Mouse (Mus musculus) heart, postnatal 4 days (tissue): Measurements from ENCODE around the gene Kifap3. TPM values are rescaled to one million over a fixed set of nuclear protein-coding genes. Genes with fewer than 3 reads are reported as not detected.
A peak's percentile ranks its signal among the peaks of the same experiment; 100 is the strongest.
"Not testable (repeated sequence)": the region's sequence is repeated elsewhere in the genome, so short reads cannot be mapped to it uniquely, and the experiment has no call there.

Experiments used
- DNase-seq: peaks from one replicate; pipeline ENCODE4 v3.0.0; 2021
- total RNA-seq, 2 experiments: library from RNA; stranded (reverse); gene quantifications; 2 replicates each; pipeline ENCODE4 v1.2.3; 2021

The Kifap3 gene
- 10 to 100 TPM; 23.6 to 24.3 TPM for total RNA-seq

GRCm38 (mm10) chr1:163779336-163780115, at the start of gene Kifap3:
TSS of gene Kifap3 (plus strand) at chr1:163779583.
- DNase-seq = peak; percentile 98

GRCm38 (mm10) chr1:163731166-163731565, 48.2 kb upstream of the Kifap3 start:
- not testable (repeated sequence) for DNase-seq

DNA sequence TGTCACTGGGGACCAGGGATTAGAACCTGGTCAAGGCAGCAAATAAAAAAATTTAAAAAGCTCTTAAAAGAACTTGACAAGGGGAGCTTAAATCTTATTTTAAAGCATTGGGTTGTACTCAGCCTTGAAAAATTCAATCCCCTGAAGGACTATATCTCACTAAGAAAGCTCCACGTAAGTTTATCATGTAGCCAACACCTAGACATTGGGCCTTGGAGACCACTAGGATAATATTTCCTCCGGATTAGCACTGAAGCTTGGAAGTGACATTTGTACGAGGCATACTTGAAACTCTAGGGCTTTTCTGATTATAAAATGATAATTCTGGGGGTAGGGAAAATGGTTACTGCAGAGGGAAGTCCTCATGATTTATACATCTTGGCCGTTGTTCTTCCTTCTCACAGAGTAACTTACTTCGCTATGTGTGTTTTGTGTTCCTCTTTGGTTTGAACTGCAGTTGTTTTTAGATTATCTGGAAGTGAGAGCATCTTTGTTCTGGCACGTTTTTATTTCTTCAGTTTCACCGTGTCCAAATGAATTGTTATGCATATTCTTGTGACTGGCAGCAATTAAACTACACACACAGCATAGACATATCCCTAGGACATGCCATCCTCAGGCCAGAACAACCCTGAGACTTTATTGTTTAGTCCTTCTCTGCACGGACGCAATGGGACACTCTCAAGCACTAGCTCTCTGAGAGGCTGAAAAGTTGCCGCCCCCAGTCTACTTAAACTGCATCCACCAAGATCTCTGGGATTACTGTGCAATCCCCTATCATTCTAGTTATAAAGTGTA, 42.7 kb upstream of the Kifap3 start:
- no peak for DNase-seq

GRCm38 (mm10) chr1:163737239-163737533, 42.2 kb upstream of the Kifap3 start:
- DNase-seq = no peak

DNA sequence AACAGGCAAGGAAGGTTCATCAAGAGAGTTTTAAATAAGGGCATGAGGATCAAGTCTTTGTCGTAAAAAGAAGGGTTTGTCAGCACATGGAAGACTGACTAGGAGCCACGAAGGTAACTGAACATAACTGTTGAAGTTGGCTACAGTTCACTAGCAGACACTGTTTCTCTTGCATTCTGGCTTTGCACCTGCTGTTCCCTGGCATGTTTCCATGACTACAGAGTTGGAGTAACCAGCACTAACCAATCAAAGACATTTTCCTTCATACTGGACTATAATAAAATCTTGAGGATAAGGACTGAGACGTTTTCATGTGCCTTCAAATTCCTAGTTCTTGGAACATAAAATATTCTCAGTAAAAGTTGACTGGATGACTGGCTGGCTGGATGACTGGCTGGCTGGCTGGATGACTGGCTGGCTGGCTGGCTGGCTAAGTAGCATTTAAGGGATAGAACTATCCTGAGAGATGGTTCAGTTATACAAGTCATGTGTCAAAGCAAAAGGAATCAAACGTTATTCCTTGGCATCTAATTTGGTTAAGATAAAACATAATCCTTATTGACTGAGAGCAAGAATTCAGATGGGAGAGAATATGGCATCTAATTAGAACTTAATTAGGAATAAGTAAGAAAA, 27.9 kb upstream of the Kifap3 start:
- DNase-seq = no peak

GRCm38 (mm10) chr1:163757462-163758207, 21.7 kb upstream of the Kifap3 start:
- no peak for DNase-seq

DNA sequence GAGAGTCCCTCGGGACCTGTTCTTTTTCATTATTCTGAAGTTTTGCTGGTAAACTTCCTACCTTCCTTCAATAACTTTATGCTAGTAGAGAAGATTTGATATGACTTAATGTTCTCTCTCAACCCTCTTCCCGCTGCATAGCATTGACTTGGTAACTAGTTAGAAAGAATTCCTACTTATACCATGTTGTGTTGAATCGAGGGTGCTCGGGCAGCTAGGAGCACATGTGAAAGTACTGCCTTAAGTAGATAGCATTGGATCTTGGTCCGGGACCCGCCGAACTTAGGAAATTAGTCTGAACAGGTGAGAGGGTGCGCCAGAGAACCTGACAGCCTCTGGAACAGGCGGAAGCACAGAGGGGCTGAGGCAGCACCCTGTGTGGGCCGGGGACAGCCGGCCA, 4.2 kb downstream of the Kifap3 start:
- not testable (repeated sequence) for DNase-seq

- DNase-seq = no peak
These were observed 42.0 kb downstream of the Kifap3 start for GRCm38 (mm10) chr1:163821365-163821764.

DNA sequence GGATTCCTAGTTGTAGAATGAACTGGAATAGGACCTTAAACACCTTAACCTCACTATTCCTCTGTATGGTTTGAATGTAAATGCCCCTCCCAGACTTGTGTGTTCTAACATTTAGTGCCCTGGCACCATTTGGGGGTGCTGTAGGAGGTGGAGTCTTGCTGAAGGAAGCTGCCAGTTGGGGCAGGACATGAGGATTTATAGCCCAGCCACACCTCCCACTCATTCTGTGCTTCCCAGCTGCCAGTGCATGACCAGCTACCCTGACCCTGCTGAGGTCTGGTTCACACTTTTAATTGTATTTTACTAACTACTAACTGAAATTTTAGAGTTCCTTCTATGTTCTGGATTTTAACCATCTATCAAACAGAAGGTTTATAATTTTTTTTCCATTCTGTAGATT, 50.1 kb downstream of the Kifap3 start:
- no peak for DNase-seq

DNA sequence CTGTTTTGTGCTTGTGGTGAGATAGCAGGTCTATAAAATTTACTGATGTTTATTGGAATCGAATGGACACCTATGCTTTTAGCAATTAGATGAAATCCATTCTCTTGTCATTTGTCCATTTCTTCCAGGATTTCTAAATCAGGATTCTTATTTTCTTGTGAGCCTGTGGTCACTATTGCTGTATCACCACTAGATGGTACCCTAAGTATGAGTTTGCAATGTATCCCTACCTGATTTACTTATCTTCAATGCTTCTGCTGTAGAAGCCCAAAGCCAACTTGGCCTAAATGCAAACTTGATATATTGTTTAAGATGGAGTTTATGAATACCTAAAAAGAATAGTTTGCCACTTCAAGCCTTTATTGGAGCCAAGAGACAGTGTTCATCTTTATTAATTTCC, 54.7 kb downstream of the Kifap3 start:
- DNase-seq = no peak

DNA sequence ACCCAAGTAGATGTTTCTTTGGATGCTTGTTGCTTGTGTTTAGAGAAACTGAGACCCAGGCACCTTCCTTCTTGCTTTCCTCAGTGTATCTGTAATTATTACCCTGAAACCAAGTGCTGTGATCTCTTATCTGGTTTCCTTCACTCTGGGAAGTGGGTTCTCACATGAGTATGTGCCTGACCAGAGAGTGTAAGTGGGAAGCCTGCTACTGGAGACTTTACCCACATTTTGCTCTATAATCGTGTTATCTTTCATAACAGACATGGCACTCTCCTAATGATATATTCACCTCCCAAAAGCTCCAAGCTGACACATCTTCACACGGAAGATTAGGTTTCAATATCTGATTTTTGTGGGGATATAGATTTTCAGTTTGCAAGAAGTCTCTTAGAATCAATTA, 55.7 kb downstream of the Kifap3 start:
- no peak for DNase-seq

GRCm38 (mm10) chr1:163838482-163838881, 59.1 kb downstream of the Kifap3 start:
- not testable (repeated sequence) for DNase-seq

DNA sequence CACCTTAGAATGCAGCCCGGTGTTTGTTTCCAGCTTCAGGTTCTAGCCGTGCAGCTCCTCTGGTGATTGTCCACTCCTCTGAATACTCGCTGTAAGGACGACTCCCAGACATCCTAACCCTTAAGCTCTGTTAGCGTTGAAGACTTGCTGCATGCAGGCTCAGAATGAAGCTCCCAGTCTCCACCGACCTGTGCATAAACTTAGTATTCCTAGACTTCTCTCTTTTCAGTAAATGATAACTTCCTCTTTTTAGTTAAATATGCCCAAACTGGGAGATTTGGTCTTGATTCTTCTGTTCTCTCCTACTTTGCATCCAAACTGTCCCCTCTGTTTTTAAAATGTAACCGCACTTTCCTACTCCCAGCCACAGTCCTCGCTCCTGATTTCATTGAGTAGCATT, 61.2 kb downstream of the Kifap3 start:
- DNase-seq = no peak

DNA sequence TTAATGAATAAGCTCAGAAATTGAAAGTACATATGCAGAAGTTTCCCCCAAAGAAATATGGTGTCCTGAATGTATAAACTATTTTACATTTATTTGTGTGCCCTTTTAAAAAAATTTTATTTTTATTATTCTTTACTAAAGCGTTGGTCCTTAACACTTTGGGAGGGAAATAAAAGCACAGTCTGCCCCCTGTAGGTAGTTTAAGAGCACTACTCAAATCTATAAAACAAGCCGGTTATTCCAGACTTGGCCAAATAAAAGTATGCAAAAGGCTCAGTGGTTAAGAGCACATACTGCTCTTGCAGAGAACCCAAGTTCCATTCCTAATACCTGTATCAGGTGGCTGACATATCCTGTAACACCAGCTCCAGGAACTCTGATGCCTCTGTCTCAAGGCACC, 62.9 kb downstream of the Kifap3 start:
- DNase-seq = no peak

DNA sequence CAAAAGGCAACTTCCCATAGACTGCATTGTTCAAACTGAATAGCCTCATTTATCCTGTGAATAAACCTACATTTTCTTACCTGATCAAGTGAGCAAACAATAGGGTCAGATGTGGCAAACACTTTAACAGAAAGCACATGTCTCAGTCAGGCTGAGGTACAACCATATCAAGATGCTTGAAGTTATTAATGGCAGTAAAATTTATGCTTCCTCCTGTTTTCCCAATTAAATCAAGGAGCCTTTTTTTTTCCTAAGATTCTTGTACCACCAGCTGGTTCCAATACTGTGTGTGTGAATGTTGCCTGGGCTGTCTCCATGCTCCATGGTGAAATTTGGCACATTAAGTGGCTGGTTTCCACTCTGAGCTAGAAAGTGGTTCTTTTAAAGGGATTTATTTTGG, 64.5 kb downstream of the Kifap3 start:
- DNase-seq = no peak

DNA sequence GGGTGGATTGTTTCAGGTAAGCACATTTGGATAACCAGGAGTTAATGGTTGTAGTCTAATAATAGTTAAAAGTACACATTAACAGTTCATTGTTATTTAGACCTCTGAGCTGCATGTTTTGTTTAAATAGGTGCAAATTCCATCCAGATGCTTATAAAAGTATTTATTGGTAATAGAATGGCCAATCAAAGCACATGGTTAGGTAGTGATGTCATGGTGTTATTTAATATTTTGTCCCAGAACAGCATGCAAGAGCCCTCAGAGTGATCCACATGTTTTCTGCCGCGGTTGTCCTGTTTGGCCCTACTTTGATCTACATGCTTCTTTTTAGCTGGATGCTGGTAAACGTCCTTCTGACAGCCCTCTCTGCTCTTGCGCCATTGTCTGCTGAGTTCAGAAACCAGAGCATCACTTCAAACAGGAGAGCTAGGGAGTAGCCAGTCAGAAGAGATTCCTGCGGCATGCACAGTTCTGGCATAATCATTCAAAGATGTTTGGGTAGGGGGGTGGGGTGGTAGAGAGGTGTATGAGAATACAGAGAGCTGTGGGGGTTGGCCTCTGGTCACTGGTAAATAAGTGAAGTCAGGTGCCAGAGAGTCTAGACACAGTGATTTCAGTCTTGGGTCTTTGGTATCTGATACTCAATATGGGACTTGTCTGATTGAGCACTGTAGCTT, 73.6 kb downstream of the Kifap3 start:
- no peak for DNase-seq

GRCm38 (mm10) chr1:163858420-163858819, 79.0 kb downstream of the Kifap3 start:
- DNase-seq = no peak

DNA sequence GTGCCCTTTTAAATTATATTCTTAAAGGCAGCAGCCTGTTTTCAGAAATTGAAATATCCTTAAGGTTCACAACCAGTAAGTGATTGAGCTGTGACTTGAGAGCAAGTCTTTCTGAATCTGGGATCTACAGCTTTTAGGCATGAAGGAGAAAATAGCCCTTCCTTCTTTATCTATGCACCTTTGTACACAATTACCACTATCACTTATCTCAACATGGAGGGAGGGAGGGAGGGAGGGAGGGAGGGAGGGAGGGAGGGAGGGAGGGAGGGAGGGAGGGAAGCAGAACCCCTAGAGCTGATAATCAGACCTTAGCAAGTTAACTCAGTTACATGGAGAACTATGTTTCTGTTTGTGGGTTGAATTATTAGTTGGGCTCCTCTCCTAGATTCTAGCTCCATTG, 82.2 kb downstream of the Kifap3 start:
- no peak for DNase-seq

- DNase-seq = no peak
These were observed 93.8 kb downstream of the Kifap3 start for GRCm38 (mm10) chr1:163873158-163873557.

GRCm38 (mm10) chr1:163889629-163890028, 110.2 kb downstream of the Kifap3 start:
- DNase-seq = no peak

DNA sequence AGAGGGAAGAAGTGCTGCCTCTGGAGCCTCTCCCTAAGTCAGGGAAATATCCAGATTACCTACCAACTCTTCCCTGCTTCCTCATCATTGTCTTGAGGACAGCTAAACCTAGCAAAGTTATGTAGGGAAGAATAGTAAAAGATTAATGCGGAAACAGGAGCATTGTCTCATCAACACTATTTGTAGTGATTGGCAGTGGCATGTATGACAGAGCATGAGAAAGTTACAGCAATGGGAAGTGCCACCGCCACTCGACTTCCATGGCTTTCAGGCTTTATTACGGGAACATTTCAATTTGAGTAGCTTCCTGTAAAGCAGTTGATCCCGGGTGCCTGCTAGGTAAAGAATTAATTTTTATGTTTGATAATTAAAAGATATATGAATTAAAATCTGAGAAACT, 113.9 kb downstream of the Kifap3 start:
- no peak for DNase-seq
